Mouse (Mus musculus) stomach, embryonic 15.5 days (tissue): ENCODE data around the gene D430041D05Rik. TPM values are rescaled to one million over a fixed set of nuclear protein-coding genes. Genes with fewer than 3 reads are reported as not detected.

Experiments used
- ATAC-seq: fragments of 200-750 bp; cut with Nextera tagmentation; 2 replicates; pipeline ENCODE4 v1.8.0; 2017; ENCODE audit warnings: low read depth, moderate number of reproducible peaks, moderate TSS enrichment; ENCODE audit not compliant: insufficient read depth, low FRiP score
- H3K27ac ChIP-seq: fragments of 300-500 bp; sonication (generic); 2 replicates; pipeline ENCODE4 v1.5.1; 2015; ENCODE audit warnings: mild to moderate bottlenecking, inconsistent platforms
- H3K27me3 ChIP-seq: fragments of 300-500 bp; sonication (generic); replicated peaks from 2 replicates; pipeline ENCODE4 v1.6.1; 2015; ENCODE audit warnings: inconsistent platforms
- H3K36me3 ChIP-seq: fragments of 300-500 bp; sonication (generic); 2 replicates; pipeline ENCODE4 v1.6.1; 2015; ENCODE audit warnings: inconsistent platforms
- H3K4me1 ChIP-seq: fragments of 300-500 bp; sonication (generic); 2 replicates; pipeline ENCODE4 v1.6.1; 2015; ENCODE audit warnings: inconsistent platforms
- H3K4me2 ChIP-seq: fragments of 300-500 bp; sonication (generic); 2 replicates; pipeline ENCODE4 v1.6.1; 2015; ENCODE audit warnings: mild to moderate bottlenecking, inconsistent platforms
- H3K4me3 ChIP-seq: fragments of 300-500 bp; sonication (generic); replicated peaks from 2 replicates; pipeline ENCODE4 v1.5.1; 2015; ENCODE audit warnings: inconsistent platforms
- H3K9ac ChIP-seq: fragments of 300-500 bp; sonication (generic); 2 replicates; pipeline ENCODE4 v1.6.1; 2015; ENCODE audit warnings: inconsistent platforms
- H3K9me3 ChIP-seq: fragments of 300-500 bp; sonication (generic); 2 replicates; pipeline ENCODE4 v1.6.1; 2016; ENCODE audit warnings: inconsistent platforms
- WGBS: fragments of 180-500 bp; shearing (Covaris S2); methylation state at CpG from one replicate; pipeline ENCODE4 v1.1.7; 2015; 5-methylcytosine and 5-hydroxymethylcytosine counted together
- polyA plus RNA-seq: library from polyadenylated mRNA; unstranded; fragments of >200 nt; fragmentation: Nextera tagmentation; extraction: Ambion mirVana; gene quantifications from 2 replicates; pipeline ENCODE4 v1.2.1, GENCODE M21; 2015

Gene D430041D05Rik
- polyA plus RNA-seq, 1 experiment from 2014 or later, result 0.19 TPM

DNA sequence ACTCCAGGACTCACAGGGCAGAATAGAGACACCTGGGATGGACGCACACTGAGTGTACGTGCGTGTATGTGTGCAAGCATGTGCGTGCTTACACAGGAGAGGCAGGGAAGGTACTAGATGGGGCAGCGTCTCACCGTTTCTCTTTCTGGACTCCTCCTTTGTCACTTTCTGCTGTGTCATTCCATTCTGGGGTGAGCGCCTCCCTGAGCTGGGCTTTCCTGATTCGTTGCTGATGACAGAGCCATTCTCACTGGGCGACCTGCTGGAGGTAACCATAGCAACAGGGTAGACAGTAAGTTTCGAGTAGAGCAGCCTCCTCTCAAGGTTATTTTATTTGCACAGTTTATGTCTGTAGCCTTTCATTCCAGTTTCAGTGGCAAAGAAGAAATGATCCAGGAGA lies 202.9 kb downstream of the D430041D05Rik start:
- Histone ChIP-seq H3K36me3 (no peaks in the 10 kb centered on the region), H3K9me3 (no peaks in the 10 kb centered on the region), H3K9ac (no peak overlapping the region), H3K4me3 (no peak overlapping the region), H3K27me3 (no peaks in the 10 kb centered on the region), H3K4me2 (no peak overlapping the region), H3K27ac (no peak overlapping the region), H3K4me1 (no peaks in the 10 kb centered on the region)
- ATAC-seq, result no peak; the same call in 1 of the 2 replicates
- WGBS, result 29% methylated on average over 10 of the region's 10 CpGs

GRCm38 (mm10) chr2:104205623-104206022 lies 205.2 kb downstream of the D430041D05Rik start:
- Histone ChIP-seq H3K27ac (no peak overlapping the region), H3K9me3 (no peaks in the 10 kb centered on the region), H3K4me1 (no peaks in the 10 kb centered on the region), H3K4me3 (no peak overlapping the region), H3K4me2 (no peak overlapping the region), H3K9ac (no peak overlapping the region), H3K27me3 (no peaks in the 10 kb centered on the region), H3K36me3 (no peaks in the 10 kb centered on the region)
- 58% methylated on average over 8 of the region's 8 CpGs for WGBS
- no peak for ATAC-seq

GRCm38 (mm10) chr2:104200211-104200610 lies 210.6 kb downstream of the D430041D05Rik start:
- no peaks in the 10 kb centered on the region for H3K4me1 ChIP-seq
- no peak overlapping the region for H3K9ac ChIP-seq
- H3K27ac ChIP-seq, result no peak overlapping the region
- H3K9me3 ChIP-seq, result no peaks in the 10 kb centered on the region
- no peak for ATAC-seq
- no peak overlapping the region for H3K4me3 ChIP-seq
- 38% methylated on average over 3 of the region's 3 CpGs for WGBS
- no peaks in the 10 kb centered on the region for H3K27me3 ChIP-seq
- H3K4me2 ChIP-seq, result no peak overlapping the region
- no peaks in the 10 kb centered on the region for H3K36me3 ChIP-seq

DNA sequence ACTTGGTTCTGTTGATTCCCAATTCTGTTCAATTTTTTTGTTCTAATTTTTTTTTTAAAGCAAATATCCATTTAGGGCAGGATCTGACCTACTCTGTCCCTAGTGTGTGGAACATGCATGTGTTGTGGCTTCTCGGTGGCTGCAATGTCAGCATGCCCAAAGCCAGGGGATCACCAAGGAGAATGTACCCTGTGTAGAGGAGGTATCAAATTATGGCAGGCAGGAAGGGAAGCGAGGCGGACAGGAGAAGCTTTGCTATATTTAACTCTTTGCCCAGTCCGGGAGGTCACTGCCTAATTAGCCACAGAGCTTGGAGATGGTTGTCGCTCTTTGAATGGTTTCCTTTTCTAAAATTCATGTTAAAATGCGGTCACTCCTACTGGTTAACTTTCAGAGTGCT lies 212.6 kb downstream of the D430041D05Rik start:
- no peaks in the 10 kb centered on the region for H3K36me3 ChIP-seq
- no peak overlapping the region for H3K4me2 ChIP-seq
- H3K4me1 ChIP-seq, result no peaks in the 10 kb centered on the region
- no peak overlapping the region for H3K27ac ChIP-seq
- H3K27me3 ChIP-seq, result no peaks in the 10 kb centered on the region
- no peak overlapping the region for H3K4me3 ChIP-seq
- ATAC-seq, result no peak
- WGBS, result 79% methylated on average over 6 of the region's 6 CpGs
- no peak overlapping the region for H3K9ac ChIP-seq
- H3K9me3 ChIP-seq, result no peaks in the 10 kb centered on the region

DNA sequence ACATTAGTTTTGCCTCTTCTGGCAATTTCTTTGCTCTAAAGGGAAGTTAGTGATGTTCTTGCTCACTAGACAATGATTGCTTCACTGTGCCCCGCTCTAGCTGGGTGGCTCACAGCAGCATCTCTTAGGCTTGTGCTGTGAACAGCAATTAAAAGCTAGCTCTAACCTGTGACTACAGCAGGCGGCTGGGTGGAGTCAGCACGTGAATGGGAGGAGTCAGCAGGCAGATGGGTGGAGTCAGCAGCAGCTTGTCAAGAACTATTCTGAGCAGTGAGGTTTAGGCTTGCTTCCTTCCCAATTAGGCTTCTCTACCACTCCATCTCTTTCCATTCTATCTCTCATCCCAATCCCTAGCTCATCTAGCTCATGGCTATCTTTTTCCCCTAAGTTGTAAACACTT lies 213.5 kb downstream of the D430041D05Rik start:
- 32% methylated on average over 3 of the region's 3 CpGs for WGBS
- ATAC-seq, result no peak
- Histone ChIP-seq H3K9me3 (no peaks in the 10 kb centered on the region), H3K4me1 (no peaks in the 10 kb centered on the region), H3K9ac (no peak overlapping the region), H3K4me2 (no peak overlapping the region), H3K27me3 (no peaks in the 10 kb centered on the region), H3K4me3 (no peak overlapping the region), H3K27ac (no peak overlapping the region), H3K36me3 (no peaks in the 10 kb centered on the region)

- H3K27ac ChIP-seq, result no peak overlapping the region
- no peaks in the 10 kb centered on the region for H3K27me3 ChIP-seq
- ATAC-seq, result no peak
- no peak overlapping the region for H3K4me3 ChIP-seq
- no peaks in the 10 kb centered on the region for H3K36me3 ChIP-seq
- 88% methylated on average over 18 of the region's 18 CpGs for WGBS
- H3K9ac ChIP-seq, result no peak overlapping the region
- H3K4me1 ChIP-seq, result no peaks in the 10 kb centered on the region
- no peaks in the 10 kb centered on the region for H3K9me3 ChIP-seq
- H3K4me2 ChIP-seq, result no peak overlapping the region
Observed at GRCm38 (mm10) chr2:104192401-104193141, 218.2 kb downstream of the D430041D05Rik start.

DNA sequence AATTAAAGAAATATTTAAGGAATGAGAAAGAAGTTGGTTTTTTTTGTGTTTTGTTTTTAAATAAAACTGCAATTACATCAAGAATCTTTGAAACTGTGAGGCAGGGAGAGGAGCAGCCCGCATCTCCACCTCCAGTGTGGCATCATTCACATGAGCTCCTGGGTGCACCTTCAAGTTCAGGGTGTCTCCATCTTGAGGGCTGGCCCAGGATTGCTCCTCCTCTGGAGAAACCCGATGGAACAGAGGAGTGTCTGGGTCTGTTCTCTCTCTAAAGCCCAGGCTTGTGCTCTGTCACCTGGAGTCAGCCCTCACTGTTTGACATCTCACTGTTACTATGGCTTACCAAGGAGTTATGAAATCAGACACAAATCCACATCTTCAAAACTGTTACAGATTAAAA lies 219.1 kb downstream of the D430041D05Rik start:
- no peaks in the 10 kb centered on the region for H3K9me3 ChIP-seq
- H3K4me3 ChIP-seq, result no peak overlapping the region
- no peaks in the 10 kb centered on the region for H3K4me1 ChIP-seq
- H3K9ac ChIP-seq, result no peak overlapping the region
- no peaks in the 10 kb centered on the region for H3K27me3 ChIP-seq
- no peak for ATAC-seq
- WGBS, result 50% methylated on average over 2 of the region's 2 CpGs
- no peak overlapping the region for H3K4me2 ChIP-seq
- no peaks in the 10 kb centered on the region for H3K36me3 ChIP-seq
- H3K27ac ChIP-seq, result no peak overlapping the region

DNA sequence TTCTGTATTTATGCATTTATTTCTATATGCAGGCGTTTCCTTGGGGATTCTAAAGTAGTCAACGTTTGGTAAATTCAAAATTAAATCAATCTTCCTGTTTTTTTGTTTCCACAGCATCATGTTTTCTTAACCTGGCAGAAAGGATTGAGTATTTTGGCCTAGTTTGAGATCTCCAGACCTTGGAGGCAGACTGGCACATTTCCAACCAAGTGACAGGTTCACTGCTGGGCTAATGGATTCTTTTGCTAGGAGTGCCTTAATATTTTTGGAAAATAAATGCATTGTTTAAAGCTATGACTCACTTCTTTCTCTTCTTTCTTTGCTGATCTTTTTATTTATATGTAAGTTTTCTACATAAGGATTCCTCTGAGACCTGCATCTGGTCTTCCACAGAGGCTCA lies 222.0 kb downstream of the D430041D05Rik start:
- ATAC-seq, result no peak

GRCm38 (mm10) chr2:104187073-104187472 lies 223.7 kb downstream of the D430041D05Rik start:
- Histone ChIP-seq H3K4me1 (no peaks in the 10 kb centered on the region), H3K4me3 (no peak overlapping the region), H3K27me3 (no peaks in the 10 kb centered on the region), H3K27ac (no peak overlapping the region), H3K9ac (no peak overlapping the region), H3K9me3 (no peaks in the 10 kb centered on the region), H3K36me3 (no peaks in the 10 kb centered on the region), H3K4me2 (no peak overlapping the region)
- WGBS, result 43% methylated on average over 3 of the region's 3 CpGs
- no peak for ATAC-seq

More for the DNA sequence above, 222.0 kb downstream of the D430041D05Rik start:
- 67% methylated on average over 2 of the region's 2 CpGs for WGBS
- Histone ChIP-seq H3K4me2 (no peak overlapping the region), H3K9ac (no peak overlapping the region), H3K36me3 (no peaks in the 10 kb centered on the region), H3K27me3 (no peaks in the 10 kb centered on the region), H3K4me3 (no peak overlapping the region), H3K9me3 (no peaks in the 10 kb centered on the region), H3K27ac (no peak overlapping the region), H3K4me1 (no peaks in the 10 kb centered on the region)

GRCm38 (mm10) chr2:104185616-104186015 lies 225.2 kb downstream of the D430041D05Rik start:
- H3K27me3 ChIP-seq, result no peaks in the 10 kb centered on the region
- ATAC-seq, result no peak
- 82% methylated on average over 5 of the region's 5 CpGs for WGBS
- H3K4me2 ChIP-seq, result no peak overlapping the region
- H3K9me3 ChIP-seq, result no peaks in the 10 kb centered on the region
- no peak overlapping the region for H3K27ac ChIP-seq
- no peak overlapping the region for H3K9ac ChIP-seq
- H3K4me3 ChIP-seq, result no peak overlapping the region
- H3K36me3 ChIP-seq, result no peaks in the 10 kb centered on the region
- H3K4me1 ChIP-seq, result no peaks in the 10 kb centered on the region

- ATAC-seq, result no peak
- Histone ChIP-seq H3K4me2 (no peak overlapping the region), H3K9me3 (no peaks in the 10 kb centered on the region), H3K27me3 (no peaks in the 10 kb centered on the region), H3K4me1 (no peaks in the 10 kb centered on the region), H3K27ac (no peak overlapping the region), H3K4me3 (no peak overlapping the region), H3K9ac (no peak overlapping the region), H3K36me3 (no peaks in the 10 kb centered on the region)
- WGBS, result 38% methylated on average over 4 of the region's 4 CpGs
Observed at GRCm38 (mm10) chr2:104184296-104184695, 226.5 kb downstream of the D430041D05Rik start.

DNA sequence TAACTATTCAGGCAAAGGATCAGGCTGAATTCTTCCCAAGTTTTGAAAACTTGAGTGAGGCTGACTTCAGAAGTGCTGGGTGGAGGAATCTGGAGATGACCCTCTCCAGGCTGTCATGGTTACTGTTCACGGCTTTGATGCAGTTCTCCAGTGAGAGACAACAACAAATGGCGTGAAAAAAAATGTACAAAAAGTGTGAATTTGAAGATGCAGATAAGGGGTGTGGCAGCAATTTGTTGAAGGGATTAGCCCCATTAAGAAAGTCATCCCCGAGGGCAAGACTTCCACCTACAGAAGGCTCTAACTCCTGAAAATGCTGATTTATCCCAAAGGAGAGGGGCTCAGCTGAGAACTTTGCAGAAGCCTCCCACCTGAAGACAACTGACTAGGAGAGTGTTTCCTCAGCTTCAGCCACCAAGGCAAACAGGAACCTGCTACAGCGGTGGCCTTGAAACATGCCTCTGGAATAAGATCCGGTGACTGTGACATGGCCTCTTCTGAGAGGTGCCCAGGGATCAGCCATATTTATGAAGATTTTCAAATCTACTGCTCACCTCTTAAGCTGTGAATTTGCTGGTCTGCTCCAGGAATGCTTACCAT lies 227.5 kb downstream of the D430041D05Rik start:
- no peak overlapping the region for H3K4me3 ChIP-seq
- H3K9ac ChIP-seq, result no peak overlapping the region
- no peaks in the 10 kb centered on the region for H3K9me3 ChIP-seq
- 65% methylated on average over 5 of the region's 5 CpGs for WGBS
- no peaks in the 10 kb centered on the region for H3K4me1 ChIP-seq
- no peaks in the 10 kb centered on the region for H3K36me3 ChIP-seq
- H3K4me2 ChIP-seq, result no peak overlapping the region
- ATAC-seq, result no peak
- H3K27me3 ChIP-seq, result no peaks in the 10 kb centered on the region
- no peak overlapping the region for H3K27ac ChIP-seq
